Mouse (Mus musculus) intestine, embryonic 14.5 days (tissue): ENCODE results near the gene Trappc3l. TPM values are rescaled to one million over a fixed set of nuclear protein-coding genes. Genes with fewer than 3 reads are reported as not detected.

ENCODE experiments used
- ATAC-seq: fragments of 200-750 bp; cut with Nextera tagmentation; replicated peaks from 2 replicates; pipeline ENCODE4 v1.8.0; 2017; ENCODE audit warnings: low read depth, moderate number of reproducible peaks, moderate TSS enrichment, moderate library complexity; ENCODE audit not compliant: low FRiP score, low TSS enrichment
- DNase-seq: peaks from one replicate; pipeline ENCODE4 v3.0.0-alpha.2; 2018; ENCODE audit warnings: low spot score
- H3K27ac ChIP-seq: fragments of 300-500 bp; sonication (generic); 2 replicates; pipeline ENCODE4 v1.5.1; 2014; ENCODE audit warnings: low read depth, mild to moderate bottlenecking, control low read depth
- H3K27me3 ChIP-seq: fragments of 300-500 bp; sonication (generic); replicated peaks from 2 replicates; pipeline ENCODE4 v1.6.1; 2014; ENCODE audit warnings: low read length, control low read depth; ENCODE audit not compliant: control insufficient read depth, insufficient read depth
- H3K36me3 ChIP-seq: fragments of 300-500 bp; sonication (generic); 2 replicates; pipeline ENCODE4 v1.6.1; 2014; ENCODE audit warnings: low read length, control low read depth; ENCODE audit not compliant: control insufficient read depth, insufficient read depth
- H3K4me1 ChIP-seq: fragments of 300-500 bp; sonication (generic); replicated peaks from 2 replicates; pipeline ENCODE4 v1.6.1; 2014; ENCODE audit warnings: low read length, control low read depth, mixed read lengths; ENCODE audit not compliant: control insufficient read depth, insufficient read depth
- H3K4me2 ChIP-seq: fragments of 300-500 bp; sonication (generic); 2 replicates; pipeline ENCODE4 v1.6.1; 2014; ENCODE audit warnings: low read length
- H3K4me3 ChIP-seq: fragments of 300-500 bp; sonication (generic); 2 replicates; pipeline ENCODE4 v1.5.1; 2014; ENCODE audit warnings: low read depth, low read length, control low read depth, mixed read lengths
- H3K9ac ChIP-seq: fragments of 300-500 bp; sonication (generic); 2 replicates; pipeline ENCODE4 v1.6.1; 2014; ENCODE audit warnings: mild to moderate bottlenecking, low read length
- H3K9me3 ChIP-seq: fragments of 300-500 bp; sonication (generic); 2 replicates; pipeline ENCODE4 v1.6.1; 2016; ENCODE audit warnings: low read length, control low read depth; ENCODE audit not compliant: control insufficient read depth
- WGBS: fragments of 180-500 bp; shearing (Covaris S2); extraction: QIAGEN DNeasy Blood & Tissue Kit; methylation state at CpG from one replicate; pipeline ENCODE4 v1.1.7; 2014; 5-methylcytosine and 5-hydroxymethylcytosine counted together
- polyA plus RNA-seq: library from polyadenylated mRNA; unstranded; fragments of >200 nt; fragmentation: Nextera tagmentation; extraction: Ambion mirVana; gene quantifications from 2 replicates; pipeline ENCODE4 v1.2.1, GENCODE M21; 2014

Trappc3l gene
- polyA plus RNA-seq, 1 experiment from 2014 or later, result not detected

GRCm38 (mm10) chr10:34033630-34034305 lies 3.6 kb upstream of the Trappc3l start:
- Histone ChIP-seq H3K9ac (peak overlapping the region; percentile 25; the same call in 1 of the 2 replicates), H3K4me1 (no peaks in the 10 kb centered on the region), H3K27me3 (no peaks in the 10 kb centered on the region), H3K36me3 (no peaks in the 10 kb centered on the region), H3K27ac (no peak overlapping the region), H3K4me2 (peak overlapping the region; percentile 40), H3K9me3 (no peaks in the 10 kb centered on the region), H3K4me3 (no peak overlapping the region)
- 21% methylated on average over 22 of the region's 22 CpGs for WGBS
- ATAC-seq (peak; percentile 81), DNase-seq (peak; percentile 83)

- Histone ChIP-seq H3K4me3 (no peak overlapping the region), H3K27ac (no peak overlapping the region), H3K27me3 (no peaks in the 10 kb centered on the region), H3K36me3 (no peaks in the 10 kb centered on the region), H3K9ac (no peak overlapping the region), H3K4me1 (no peaks in the 10 kb centered on the region), H3K9me3 (no peaks in the 10 kb centered on the region), H3K4me2 (no peak overlapping the region)
- 9% methylated on average over 5 of the region's 5 CpGs for WGBS
- ATAC-seq, result no peak; the same call in 1 of the 2 replicates
- no peak for DNase-seq
These were observed 810 bp upstream of the Trappc3l start for GRCm38 (mm10) chr10:34036587-34036986.

GRCm38 (mm10) chr10:34044210-34044609 lies 6.8 kb downstream of the Trappc3l start, which contains the start of gene Calhm4:
Gene Calhm4, minus strand, starts transcription at chr10:34044310.
- no peaks in the 10 kb centered on the region for H3K27me3 ChIP-seq
- H3K9ac ChIP-seq, result no peak within 1 kb of the TSS
- H3K4me2 ChIP-seq, result no peak within 1 kb of the TSS
- H3K4me1 ChIP-seq, result no peaks in the 10 kb centered on the region
- H3K36me3 ChIP-seq, result no peaks in the 10 kb centered on the region
- ATAC-seq (no peak), DNase-seq (no peak)
- no peak within 1 kb of the TSS for H3K27ac ChIP-seq
- no peaks in the 10 kb centered on the region for H3K9me3 ChIP-seq
- 81% methylated on average over 5 of the region's 5 CpGs for WGBS
- no peak within 1 kb of the TSS for H3K4me3 ChIP-seq

DNA sequence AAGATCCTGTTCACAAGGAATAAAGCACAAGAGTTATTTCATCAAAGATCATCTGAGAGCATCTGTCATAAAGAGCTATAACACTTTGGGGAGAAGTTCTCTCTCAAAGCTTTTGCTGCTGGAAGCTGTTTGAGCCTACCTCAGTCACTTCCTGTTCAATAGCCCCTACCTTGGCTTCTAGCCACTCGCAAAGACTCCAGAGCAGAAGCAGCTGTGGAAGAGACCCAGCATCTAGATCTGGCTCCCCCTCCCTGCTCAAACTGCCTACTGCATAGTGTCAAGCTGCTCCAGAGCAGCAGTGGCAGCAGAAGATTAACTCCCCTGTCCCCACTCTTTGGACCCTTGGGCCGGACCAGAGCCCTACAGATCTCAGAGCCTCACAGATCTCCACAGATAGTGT lies 16.6 kb downstream of the Trappc3l start:
- Histone ChIP-seq H3K9ac (no peak overlapping the region), H3K4me2 (no peak overlapping the region), H3K27me3 (no peaks in the 10 kb centered on the region), H3K36me3 (no peaks in the 10 kb centered on the region), H3K9me3 (no peaks in the 10 kb centered on the region), H3K4me3 (no peak overlapping the region), H3K4me1 (no peaks in the 10 kb centered on the region), H3K27ac (no peak overlapping the region)
- WGBS, result 60% methylated on average over 2 of the region's 2 CpGs
- ATAC-seq (no peak; the same call in 1 of the 2 replicates), DNase-seq (no peak)

GRCm38 (mm10) chr10:34066591-34066990 lies 29.2 kb downstream of the Trappc3l start:
- WGBS, result 57% methylated on average over 3 of the region's 3 CpGs
- Histone ChIP-seq H3K4me3 (no peak overlapping the region), H3K4me1 (peaks cover 7% of the 10 kb centered on the region; the same call in 1 of the 2 replicates), H3K27me3 (no peaks in the 10 kb centered on the region), H3K27ac (no peak overlapping the region), H3K36me3 (no peaks in the 10 kb centered on the region), H3K9me3 (no peaks in the 10 kb centered on the region), H3K4me2 (no peak overlapping the region), H3K9ac (no peak overlapping the region)
- ATAC-seq, result no peak
- DNase-seq, result no peak

DNA sequence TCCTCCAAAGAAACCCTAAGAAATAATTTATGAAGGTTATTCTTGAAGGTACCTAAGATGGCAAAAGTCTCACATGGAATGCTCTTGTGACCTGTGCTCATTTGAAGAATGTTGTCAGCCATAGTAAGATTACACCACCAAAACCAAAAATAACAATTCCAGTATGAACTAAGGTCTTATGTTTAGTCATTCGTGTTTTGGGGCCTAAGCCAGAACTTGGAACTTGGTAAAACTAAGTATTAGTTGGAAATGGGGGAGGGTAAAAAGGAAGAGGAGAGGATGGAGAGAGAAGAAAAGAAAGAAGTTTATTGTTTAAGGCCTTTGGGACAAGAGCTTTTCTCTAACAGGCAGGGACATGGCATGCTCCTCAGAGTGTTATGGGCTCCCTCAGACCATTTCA lies 32.2 kb downstream of the Trappc3l start:
- ATAC-seq (no peak), DNase-seq (no peak)
- 84% methylated on average over 1 of the region's 1 CpGs for WGBS
- no peak overlapping the region for H3K4me3 ChIP-seq
- no peak overlapping the region for H3K27ac ChIP-seq
- no peaks in the 10 kb centered on the region for H3K27me3 ChIP-seq
- peaks cover 7% of the 10 kb centered on the region; the same call in 1 of the 2 replicates for H3K4me1 ChIP-seq
- H3K4me2 ChIP-seq, result no peak overlapping the region
- H3K9ac ChIP-seq, result no peak overlapping the region
- H3K36me3 ChIP-seq, result no peaks in the 10 kb centered on the region
- no peaks in the 10 kb centered on the region for H3K9me3 ChIP-seq

- Histone ChIP-seq H3K27me3 (no peaks in the 10 kb centered on the region), H3K9me3 (no peaks in the 10 kb centered on the region), H3K4me1 (peaks cover 7% of the 10 kb centered on the region; the same call in 1 of the 2 replicates), H3K9ac (no peak overlapping the region), H3K4me3 (no peak overlapping the region), H3K27ac (peak overlapping the region; percentile 62), H3K36me3 (no peaks in the 10 kb centered on the region), H3K4me2 (no peak overlapping the region)
- ATAC-seq, result no peak
- WGBS, result 26% methylated on average over 5 of the region's 5 CpGs
- no peak for DNase-seq
These were observed 33.6 kb downstream of the Trappc3l start for GRCm38 (mm10) chr10:34070999-34071492.

- Histone ChIP-seq H3K36me3 (no peaks in the 10 kb centered on the region), H3K27ac (peak overlapping the region; percentile 62), H3K9ac (no peak overlapping the region), H3K4me2 (no peak overlapping the region), H3K9me3 (no peaks in the 10 kb centered on the region), H3K4me3 (no peak overlapping the region), H3K27me3 (no peaks in the 10 kb centered on the region), H3K4me1 (peaks cover 7% of the 10 kb centered on the region; the same call in 1 of the 2 replicates)
- no peak for DNase-seq
- 49% methylated on average over 2 of the region's 2 CpGs for WGBS
- ATAC-seq, result no peak
These were observed 34.3 kb downstream of the Trappc3l start for GRCm38 (mm10) chr10:34071650-34072049.
